Mouse (Mus musculus) gastrocnemius, postnatal 4 days (tissue): ENCODE measurements around the gene Bag1. TPM values are rescaled to one million over a fixed set of nuclear protein-coding genes. Genes with fewer than 3 reads are reported as not detected.
"Not testable (repeated sequence)": the region's sequence is repeated elsewhere in the genome, so short reads cannot be mapped to it uniquely, and the experiment has no call there.

ENCODE experiments used
- DNase-seq, 2 experiments: peaks; one replicate each; pipeline ENCODE4 v3.0.0; 2021 to 2022; ENCODE audit warnings: low spot score in 2 of 2, mixed read lengths in 2 of 2
- total RNA-seq, 2 experiments: library from RNA; stranded (reverse); gene quantifications; 2 replicates each; pipeline ENCODE4 v1.2.3; 2021

Bag1 gene
- total RNA-seq, 2 experiments from 2014 or later = 174 to 190 TPM

GRCm38 (mm10) chr4:40938793-40939192 is 9.3 kb downstream of the Bag1 start:
- DNase-seq = no peak

DNA sequence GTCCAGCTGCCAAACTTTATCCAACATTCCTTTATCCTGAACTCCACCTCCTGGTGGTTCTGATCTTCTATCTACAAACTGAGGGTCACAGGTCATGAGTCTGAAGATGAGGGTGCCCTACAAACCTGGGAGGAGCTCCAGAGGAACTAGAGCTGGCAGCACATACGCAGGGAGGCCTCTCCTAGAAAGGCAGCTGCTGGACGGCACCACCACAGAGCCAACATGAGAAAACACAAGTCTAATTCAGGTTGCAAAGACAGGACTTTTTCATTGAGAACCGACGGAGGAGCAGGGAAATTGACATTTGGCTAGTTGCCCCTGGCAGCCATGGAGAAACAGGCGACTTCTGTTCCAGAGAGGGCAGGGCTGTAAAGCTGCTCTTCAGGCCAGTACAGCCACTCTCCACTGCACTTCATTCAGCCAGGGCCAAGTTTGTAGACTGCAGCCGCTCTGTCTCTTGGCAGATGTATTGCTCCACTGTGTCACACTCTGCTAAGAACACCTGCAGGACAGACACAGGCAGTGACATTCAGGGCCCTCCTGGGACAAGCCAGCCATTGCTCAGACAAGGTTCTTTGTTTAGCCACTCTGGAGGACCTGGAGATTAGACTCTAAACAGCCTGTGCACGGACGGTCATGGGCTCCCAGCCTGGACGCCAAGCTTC is 11.8 kb downstream of the Bag1 start:
- DNase-seq = peak in 1 of 2 experiments; percentile 67

GRCm38 (mm10) chr4:40934369-40934768 is 13.7 kb downstream of the Bag1 start:
- DNase-seq = not testable (repeated sequence)

- no peak for DNase-seq
Observed at GRCm38 (mm10) chr4:40933694-40934093, 14.4 kb downstream of the Bag1 start.

- DNase-seq = no peak
Observed at GRCm38 (mm10) chr4:40929046-40929445, 19.0 kb downstream of the Bag1 start.

DNA sequence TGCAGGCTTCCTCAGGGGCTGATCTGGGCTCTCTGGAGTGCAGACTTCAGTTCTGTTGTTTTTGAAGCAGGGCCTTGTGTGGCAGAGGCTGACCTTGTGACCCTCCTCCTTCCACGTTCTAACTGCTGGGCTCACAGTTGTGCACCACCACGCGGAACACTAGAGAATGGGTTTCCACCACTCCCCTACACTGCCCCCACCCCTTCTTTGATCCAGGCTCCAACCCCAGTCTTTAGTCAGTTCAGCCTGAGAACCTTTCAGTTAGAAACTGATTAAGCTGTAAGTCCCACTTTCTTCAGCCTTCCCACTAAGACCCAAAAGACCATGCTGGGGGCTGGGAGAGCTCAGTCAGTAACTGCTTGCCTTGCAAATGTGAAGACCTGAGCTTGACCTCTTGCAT is 22.5 kb downstream of the Bag1 start:
- DNase-seq = no peak

DNA sequence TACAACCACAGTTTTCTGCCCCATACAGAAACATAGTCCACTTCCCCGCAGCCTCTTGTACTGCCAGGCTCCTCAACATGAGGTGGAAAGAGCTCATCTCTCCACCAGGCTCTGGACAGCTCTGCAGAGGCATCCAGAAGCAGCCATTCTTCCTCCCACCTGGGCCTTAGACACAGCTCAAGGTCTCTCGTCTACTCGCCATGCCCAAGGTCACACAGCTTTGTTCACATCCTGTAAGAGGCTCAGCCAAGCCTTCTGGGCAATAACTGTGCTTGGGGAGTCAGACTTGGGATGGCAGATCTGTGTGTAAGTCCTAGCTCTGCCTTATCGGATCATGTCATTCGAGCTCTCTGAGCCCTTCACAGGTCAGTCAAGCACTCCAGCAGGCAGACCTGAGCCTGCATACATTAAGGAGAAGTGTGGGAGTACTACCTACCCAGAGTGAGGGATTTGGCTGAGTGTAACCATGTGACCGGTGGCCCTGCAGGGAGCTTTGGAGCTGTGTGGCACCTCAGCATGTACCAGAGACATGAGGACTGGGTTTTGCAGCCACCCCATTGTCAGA is 24.9 kb downstream of the Bag1 start:
- no peak for DNase-seq

- no peak for DNase-seq
Observed at GRCm38 (mm10) chr4:40921288-40921687, 26.8 kb downstream of the Bag1 start.

- DNase-seq = no peak
Observed at GRCm38 (mm10) chr4:40920576-40920975, 27.5 kb downstream of the Bag1 start.

DNA sequence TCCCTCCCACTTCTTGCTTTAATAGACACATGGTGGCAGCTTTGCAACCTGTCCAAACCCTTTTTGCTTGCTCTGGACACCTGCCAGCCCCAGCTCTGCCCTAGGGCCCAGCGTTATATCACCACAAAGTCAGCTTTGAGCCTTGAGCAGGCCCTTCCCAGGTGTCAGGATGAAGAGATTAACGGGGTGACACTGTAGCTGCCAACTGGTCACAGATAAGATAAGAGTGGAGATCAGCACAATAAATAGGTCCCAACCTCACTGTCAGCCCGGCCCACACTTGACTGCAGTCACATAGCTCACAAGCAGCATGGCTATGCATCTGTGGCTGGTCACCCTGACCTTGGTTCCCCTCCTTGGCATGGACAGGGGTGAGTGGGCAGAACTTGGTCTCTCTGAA is 28.3 kb downstream of the Bag1 start, which contains the start of gene Spink4:
Gene Spink4 (plus strand): TSS at position 268 of the 400 bp plus-strand sequence.
- DNase-seq = no peak

- DNase-seq = no peak
Observed at GRCm38 (mm10) chr4:40916592-40917155, 31.4 kb downstream of the Bag1 start.

- no peak for DNase-seq
Observed at GRCm38 (mm10) chr4:40915947-40916346, 32.1 kb downstream of the Bag1 start.

DNA sequence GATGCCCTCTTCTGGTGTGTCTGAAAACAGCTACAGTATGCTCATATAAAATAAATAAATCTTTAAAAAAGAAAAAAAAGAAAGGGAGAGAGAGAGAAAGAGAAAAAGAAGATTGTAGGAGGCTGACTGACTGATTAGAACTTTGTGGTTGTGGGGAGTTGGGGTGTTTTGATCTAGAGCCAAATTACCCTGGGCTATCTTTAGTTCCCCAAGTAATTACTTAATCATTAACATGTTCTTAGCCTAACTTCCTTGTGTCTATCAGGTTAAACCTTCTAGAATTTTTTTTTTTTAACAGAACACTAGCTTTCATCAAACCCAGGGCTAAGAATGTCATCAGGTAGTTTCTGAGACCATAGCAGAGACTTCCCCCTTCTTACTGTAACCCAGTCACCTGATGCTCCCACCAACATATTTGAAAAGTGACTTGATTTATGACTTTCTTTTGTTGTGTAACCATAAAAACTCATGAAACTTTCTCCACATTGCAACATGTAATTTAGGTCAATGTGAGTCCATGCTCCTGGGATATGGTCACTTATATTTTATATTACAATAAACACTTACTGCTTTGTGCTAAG is 33.7 kb downstream of the Bag1 start:
- no peak for DNase-seq

GRCm38 (mm10) chr4:40908261-40908969 is 39.7 kb downstream of the Bag1 start:
- DNase-seq = peak in 1 of 2 experiments; percentile 37

GRCm38 (mm10) chr4:40906298-40906697 is 41.8 kb downstream of the Bag1 start:
- no peak for DNase-seq

DNA sequence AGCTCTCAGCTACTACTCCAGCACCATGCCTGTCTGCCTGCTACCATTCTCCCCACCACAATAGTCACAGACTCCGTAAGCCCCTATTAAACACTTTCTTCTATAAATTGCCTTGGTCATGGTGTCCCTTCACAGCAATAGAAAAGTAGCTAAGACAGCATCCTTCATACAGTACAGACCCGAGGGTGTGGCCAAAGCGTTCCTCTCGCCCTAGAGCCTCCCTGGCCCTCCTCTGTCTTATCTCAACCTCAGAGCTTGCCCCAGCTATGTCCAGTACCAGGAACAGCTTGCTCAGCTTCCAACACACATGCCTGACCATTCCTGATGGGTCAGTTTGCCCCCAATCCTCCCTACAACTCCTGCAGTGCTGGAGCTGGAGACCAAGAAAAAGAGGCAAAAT is 47.5 kb downstream of the Bag1 start:
- no peak for DNase-seq

GRCm38 (mm10) chr4:40900071-40900470 is 48.0 kb downstream of the Bag1 start:
- DNase-seq = no peak

GRCm38 (mm10) chr4:40899264-40899663 is 48.8 kb downstream of the Bag1 start:
- no peak for DNase-seq

GRCm38 (mm10) chr4:40898476-40899044 is 49.5 kb downstream of the Bag1 start:
- DNase-seq = no peak

DNA sequence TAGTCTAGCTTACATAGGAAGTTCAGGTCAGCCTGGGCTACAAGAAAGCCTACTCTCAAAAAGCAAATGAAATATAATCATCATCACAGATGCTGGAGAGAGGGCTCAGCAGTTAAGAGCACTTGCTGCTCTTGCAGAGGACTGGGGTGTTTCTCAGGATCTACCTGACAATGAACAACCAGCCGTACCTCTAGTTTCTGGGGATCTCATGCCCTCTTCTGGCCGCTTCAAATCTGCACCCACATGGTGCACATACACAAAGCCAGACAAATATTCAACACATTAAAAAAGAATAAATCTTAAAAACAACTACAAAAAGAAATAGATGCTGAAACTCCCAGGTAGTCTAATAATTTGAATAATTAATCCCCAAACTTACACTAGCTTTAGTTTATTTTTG is 52.4 kb downstream of the Bag1 start:
- no peak for DNase-seq

DNA sequence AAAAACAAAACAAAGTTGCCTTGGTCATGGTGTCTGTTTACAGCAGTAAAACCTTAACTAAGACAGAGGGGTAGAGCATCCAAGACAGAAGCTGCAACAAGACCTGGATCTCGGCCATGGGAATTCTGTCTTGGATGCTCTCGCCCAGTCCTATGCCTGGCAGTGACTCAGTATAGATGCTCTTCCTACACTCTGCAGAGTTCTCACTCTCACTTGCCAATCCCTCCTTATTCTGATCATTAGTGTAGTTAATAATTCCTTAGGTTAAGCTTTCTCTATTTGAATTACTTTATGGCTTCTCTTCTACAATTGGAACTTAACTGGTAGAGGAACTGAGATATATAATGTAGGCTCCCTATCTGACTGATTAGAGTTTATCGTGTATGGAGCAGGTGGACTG is 53.0 kb downstream of the Bag1 start:
- DNase-seq = no peak
